Mouse (Mus musculus): ENCODE results near the gene Dnaja3. TPM values are rescaled to one million over a fixed set of nuclear protein-coding genes. Genes with fewer than 3 reads are reported as not detected.

Dnaja3 gene
- polyA plus RNA-seq (2012; rRNA removed): 60.6 and 64.0 TPM in 2 replicates

DNA sequence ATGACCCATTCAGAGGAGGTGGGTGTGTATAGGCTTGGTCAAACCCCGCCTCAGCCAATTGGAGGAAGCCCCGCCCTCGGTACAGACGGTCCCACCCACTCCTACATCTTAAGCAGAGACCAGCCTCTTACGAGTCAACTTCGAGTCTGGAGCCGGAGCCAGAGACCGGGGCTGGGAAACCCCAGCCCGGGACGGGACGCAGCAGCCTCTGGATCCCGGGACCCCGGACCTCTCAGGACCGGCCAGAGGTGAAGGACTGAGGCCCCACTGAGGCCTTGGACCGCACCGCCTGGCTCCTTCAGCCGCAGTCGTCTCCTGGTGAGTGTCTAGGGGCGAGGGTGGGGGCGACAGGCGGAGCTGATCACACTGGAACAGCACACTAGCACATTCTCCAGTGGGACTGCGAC, at the start of gene Dnaja3, which contains the start of gene Vasn:
TSS of gene Dnaja3 (plus strand) at position 159 of the 407 bp plus-strand sequence.
TSS of gene Vasn (plus strand) at position 111 of the 407 bp plus-strand sequence.
- DNase-seq: peak in 1 of 2 experiments; percentile 37
- WGBS: 45% methylated on average over 22 of the region's 22 CpGs
- Histone ChIP-seq H3K27me3 (ENCODE audit: control insufficient read depth, insufficient read depth, low read length) (no peaks in the 10 kb centered on the region), H3K4me3 (replicated peaks; ENCODE audit: insufficient read depth, low read depth, low read length) (no peak within 1 kb of the TSS), H3K27ac (ENCODE audit: insufficient read depth, low read length) (no peak within 1 kb of the TSS), H3K4me1 (ENCODE audit: control insufficient read depth, insufficient read depth, low read length) (peaks cover 20% of the 10 kb centered on the region)
- no peak for TF ChIP-seq POLR2A (IDR thresholded peaks at IDR 0.05; ENCODE audit: borderline replicate concordance, insufficient read depth, low read length)
- no peak for TF ChIP-seq CTCF (IDR thresholded peaks at IDR 0.05; ENCODE audit: borderline replicate concordance, insufficient read depth, low read depth, low read length)

GRCm38 (mm10) chr16:4590236-4590635, 49.6 kb upstream of the Dnaja3 start:
- no peak for DNase-seq
- WGBS: 96% methylated on average over 9 of the region's 9 CpGs
- peaks cover 6% of the 10 kb centered on the region for H3K4me1 ChIP-seq (ENCODE audit: control insufficient read depth, insufficient read depth, low read length)
- TF ChIP-seq POLR2A (IDR thresholded peaks at IDR 0.05; ENCODE audit: borderline replicate concordance, insufficient read depth, low read length) (no peak), CTCF (IDR thresholded peaks at IDR 0.05; ENCODE audit: borderline replicate concordance, insufficient read depth, low read depth, low read length) (no peak)
- no peak overlapping the region for H3K4me3 ChIP-seq (replicated peaks; ENCODE audit: insufficient read depth, low read depth, low read length)
- no peak overlapping the region for H3K27ac ChIP-seq (ENCODE audit: insufficient read depth, low read length)
- no peaks in the 10 kb centered on the region for H3K27me3 ChIP-seq (ENCODE audit: control insufficient read depth, insufficient read depth, low read length)

DNA sequence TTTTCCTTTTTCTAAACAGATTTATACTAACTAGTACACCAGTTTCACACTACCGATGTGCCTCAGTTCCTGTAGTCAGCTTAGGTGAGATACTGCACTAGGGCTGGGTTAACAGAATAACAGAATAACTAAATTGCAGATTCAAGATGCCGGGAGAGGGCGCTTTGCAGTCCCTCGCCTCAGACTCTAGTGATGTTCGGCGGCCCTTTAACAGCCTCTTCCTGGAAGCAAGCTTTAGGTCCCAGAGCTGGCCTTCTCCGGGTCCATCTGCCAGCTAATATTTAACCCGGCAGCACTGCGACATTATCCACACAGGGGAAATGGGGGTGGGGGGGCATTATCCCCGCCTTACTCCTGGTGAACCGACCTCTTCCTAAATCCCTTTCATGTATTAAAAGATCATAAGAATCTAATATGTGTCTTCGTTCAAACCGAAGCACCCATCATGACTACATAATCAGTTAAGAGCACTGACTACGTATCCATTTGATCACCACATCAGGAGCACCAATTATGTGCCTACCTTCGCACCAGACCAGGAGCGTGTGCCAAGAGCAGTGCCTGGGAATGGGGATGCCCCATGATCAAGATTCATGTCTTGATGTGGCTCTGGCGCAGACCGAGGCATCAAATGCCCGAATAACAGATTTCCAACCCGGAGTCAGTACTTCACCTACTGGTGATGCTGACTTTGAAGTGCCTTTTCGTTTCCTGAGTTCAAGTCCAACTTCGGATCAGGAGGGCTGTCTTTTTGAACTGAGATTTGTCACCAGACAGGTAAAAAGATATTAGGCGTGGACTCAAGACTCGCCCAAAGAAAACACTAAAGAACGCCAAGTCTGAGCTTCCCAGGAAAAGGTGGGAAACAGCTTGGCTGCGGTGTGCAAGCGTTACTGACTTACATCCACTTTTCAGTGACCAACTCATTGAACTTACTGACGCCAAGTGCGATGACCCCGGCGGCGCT, 46.6 kb upstream of the Dnaja3 start:
- DNase-seq: peak; percentile 62 to 69
- Histone ChIP-seq H3K4me1 (ENCODE audit: control insufficient read depth, insufficient read depth, low read length) (peaks cover 7% of the 10 kb centered on the region), H3K27me3 (ENCODE audit: control insufficient read depth, insufficient read depth, low read length) (no peaks in the 10 kb centered on the region), H3K4me3 (replicated peaks; ENCODE audit: insufficient read depth, low read depth, low read length) (peak overlapping the region; percentile 63), H3K27ac (ENCODE audit: insufficient read depth, low read length) (no peak overlapping the region)
- TF ChIP-seq CTCF (IDR thresholded peaks at IDR 0.05; ENCODE audit: borderline replicate concordance, insufficient read depth, low read depth, low read length): peak; percentile 53; the same call in 1 of the 2 replicates
- TF ChIP-seq POLR2A (IDR thresholded peaks at IDR 0.05; ENCODE audit: borderline replicate concordance, insufficient read depth, low read length): no peak
- WGBS: 28% methylated on average over 32 of the region's 32 CpGs

GRCm38 (mm10) chr16:4593971-4594813, 45.6 kb upstream of the Dnaja3 start, which contains the start of gene Glis2:
TSS of gene Glis2 (plus strand) at chr16:4594713.
- Histone ChIP-seq H3K27ac (ENCODE audit: insufficient read depth, low read length) (0 out of 2 replicates have a peak within 1 kb of the TSS, but pooled peaks have one; percentile 15), H3K4me1 (ENCODE audit: control insufficient read depth, insufficient read depth, low read length) (peaks cover 7% of the 10 kb centered on the region), H3K27me3 (ENCODE audit: control insufficient read depth, insufficient read depth, low read length) (no peaks in the 10 kb centered on the region), H3K4me3 (replicated peaks; ENCODE audit: insufficient read depth, low read depth, low read length) (peak within 1 kb of the TSS; percentile 63)
- 3% methylated on average over 22 of the region's 74 CpGs for WGBS
- TF ChIP-seq CTCF (IDR thresholded peaks at IDR 0.05; ENCODE audit: borderline replicate concordance, insufficient read depth, low read depth, low read length) (no peak), POLR2A (IDR thresholded peaks at IDR 0.05; ENCODE audit: borderline replicate concordance, insufficient read depth, low read length) (no peak)
- DNase-seq: peak; percentile 47 to 67

DNA sequence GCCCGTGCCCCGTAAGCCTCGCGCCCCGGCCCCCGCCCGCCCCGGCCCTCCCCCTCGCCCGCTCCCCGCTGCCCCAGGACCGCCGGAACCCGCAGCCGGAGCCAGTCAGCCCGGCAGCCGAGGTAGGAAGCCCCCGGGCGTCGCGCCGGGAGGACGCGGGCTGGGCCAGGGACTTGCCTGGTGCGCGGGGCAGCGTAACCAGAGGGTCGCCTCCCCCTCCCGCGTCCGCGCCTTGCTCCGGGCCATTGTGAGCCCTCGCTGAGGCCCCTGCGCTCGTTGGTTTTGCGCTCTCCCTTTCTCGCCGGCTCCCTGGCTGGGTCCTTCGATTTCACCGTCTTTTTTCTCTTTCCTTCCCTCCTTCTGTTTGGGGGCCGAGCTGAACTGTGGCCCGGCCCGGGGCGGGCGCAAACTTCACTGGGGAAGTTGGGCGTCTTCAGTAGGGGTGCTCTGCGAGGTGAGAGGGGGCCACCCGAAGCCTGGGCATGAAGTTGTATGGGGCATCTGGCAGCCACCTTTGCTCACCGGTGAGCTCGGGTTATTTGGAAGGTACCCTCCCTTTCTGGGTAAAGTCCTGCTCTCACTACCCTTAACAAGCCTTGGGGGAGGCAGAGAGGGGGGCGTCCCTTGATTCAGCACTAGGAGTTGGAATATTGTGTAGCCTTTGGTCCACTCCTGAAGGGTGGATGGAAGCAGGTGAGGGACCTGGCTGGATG, 44.8 kb upstream of the Dnaja3 start:
- under 1% methylated on average over 34 of the region's 52 CpGs for WGBS
- DNase-seq: no peak
- H3K27me3 ChIP-seq (ENCODE audit: control insufficient read depth, insufficient read depth, low read length): no peaks in the 10 kb centered on the region
- TF ChIP-seq POLR2A (IDR thresholded peaks at IDR 0.05; ENCODE audit: borderline replicate concordance, insufficient read depth, low read length) (no peak), CTCF (IDR thresholded peaks at IDR 0.05; ENCODE audit: borderline replicate concordance, insufficient read depth, low read depth, low read length) (no peak)
- H3K27ac ChIP-seq (ENCODE audit: insufficient read depth, low read length): 0 out of 2 replicates have a peak overlapping the region, but pooled peaks have one; percentile 15
- peak overlapping the region; percentile 63 for H3K4me3 ChIP-seq (replicated peaks; ENCODE audit: insufficient read depth, low read depth, low read length)
- H3K4me1 ChIP-seq (ENCODE audit: control insufficient read depth, insufficient read depth, low read length): peaks cover 7% of the 10 kb centered on the region

GRCm38 (mm10) chr16:4595527-4595963, 44.2 kb upstream of the Dnaja3 start:
- Histone ChIP-seq H3K27me3 (ENCODE audit: control insufficient read depth, insufficient read depth, low read length) (no peaks in the 10 kb centered on the region), H3K4me3 (replicated peaks; ENCODE audit: insufficient read depth, low read depth, low read length) (peak overlapping the region; percentile 63), H3K4me1 (ENCODE audit: control insufficient read depth, insufficient read depth, low read length) (peaks cover 7% of the 10 kb centered on the region), H3K27ac (ENCODE audit: insufficient read depth, low read length) (no peak overlapping the region)
- WGBS: 31% methylated on average over 5 of the region's 5 CpGs
- no peak for TF ChIP-seq POLR2A (IDR thresholded peaks at IDR 0.05; ENCODE audit: borderline replicate concordance, insufficient read depth, low read length)
- no peak for TF ChIP-seq CTCF (IDR thresholded peaks at IDR 0.05; ENCODE audit: borderline replicate concordance, insufficient read depth, low read depth, low read length)
- DNase-seq: peak; percentile 52 to 56

All from cerebellum, adult 2 months (tissue).